Mouse (Mus musculus) heart, adult 8-10 months (tissue): ENCODE results near the gene Tctn1. TPM values are rescaled to one million over a fixed set of nuclear protein-coding genes. Genes with fewer than 3 reads are reported as not detected.

ENCODE experiments used
- DNase-seq: peaks from one replicate; pipeline ENCODE4 v3.0.0; 2022; ENCODE audit warnings: low spot score
- total RNA-seq, 4 experiments: library from RNA; stranded (reverse); gene quantifications; 2 replicates each; pipeline ENCODE4 v1.2.4; 2022

Gene Tctn1
- 1 to 10 TPM; 3.5 to 5.1 (median 3.8) TPM for total RNA-seq

DNA sequence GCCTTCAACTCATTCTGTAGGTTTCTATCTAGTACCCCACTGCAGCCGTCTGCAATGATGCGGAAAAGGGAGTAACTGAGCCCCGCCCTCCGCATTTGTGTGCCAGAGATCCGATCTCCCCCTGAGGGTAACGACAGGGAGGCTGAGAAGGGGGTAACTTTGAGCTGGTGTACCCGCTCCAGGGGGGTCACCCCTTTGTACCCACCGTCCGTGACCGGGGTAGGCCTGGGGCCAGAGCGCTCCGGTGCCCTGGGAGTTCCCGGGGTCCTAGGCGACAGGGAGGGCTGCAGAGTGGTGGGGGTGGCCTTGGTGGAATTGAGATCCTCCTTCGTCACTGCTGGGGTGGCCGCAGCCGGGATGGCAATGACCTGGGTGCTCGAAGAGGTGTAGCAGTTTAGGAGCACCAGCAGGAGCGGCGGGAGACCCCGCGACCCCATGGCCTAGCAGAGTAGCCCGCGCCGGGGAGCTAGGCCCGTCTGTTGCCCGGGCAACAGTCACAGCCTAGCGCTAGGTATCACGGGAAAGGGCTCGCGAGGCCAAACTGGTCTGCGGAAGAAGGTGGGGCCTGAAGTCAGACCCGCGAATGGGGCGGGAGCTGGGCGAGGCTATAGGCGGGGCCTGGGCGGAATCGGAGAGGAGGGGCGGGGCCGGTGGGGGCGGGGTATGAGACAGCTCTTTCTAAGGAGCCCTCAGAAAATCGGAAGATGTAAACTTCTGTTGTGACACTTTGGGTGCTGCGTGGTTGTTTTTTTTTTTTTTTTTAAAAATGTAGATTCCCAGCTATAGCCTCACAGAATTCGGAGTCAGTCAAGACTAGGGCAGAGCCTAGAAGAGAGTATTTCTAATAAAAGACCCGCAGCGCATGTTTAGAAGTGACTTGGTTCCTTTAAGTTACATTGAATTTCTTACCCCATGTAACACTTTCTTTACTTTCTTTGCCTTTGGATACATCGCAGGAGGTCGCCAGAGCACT, at the start of gene Tctn1:
Tctn1 (minus strand) TSS at position 528 of the 973 bp plus-strand sequence.
- peak; percentile 85 for DNase-seq

DNA sequence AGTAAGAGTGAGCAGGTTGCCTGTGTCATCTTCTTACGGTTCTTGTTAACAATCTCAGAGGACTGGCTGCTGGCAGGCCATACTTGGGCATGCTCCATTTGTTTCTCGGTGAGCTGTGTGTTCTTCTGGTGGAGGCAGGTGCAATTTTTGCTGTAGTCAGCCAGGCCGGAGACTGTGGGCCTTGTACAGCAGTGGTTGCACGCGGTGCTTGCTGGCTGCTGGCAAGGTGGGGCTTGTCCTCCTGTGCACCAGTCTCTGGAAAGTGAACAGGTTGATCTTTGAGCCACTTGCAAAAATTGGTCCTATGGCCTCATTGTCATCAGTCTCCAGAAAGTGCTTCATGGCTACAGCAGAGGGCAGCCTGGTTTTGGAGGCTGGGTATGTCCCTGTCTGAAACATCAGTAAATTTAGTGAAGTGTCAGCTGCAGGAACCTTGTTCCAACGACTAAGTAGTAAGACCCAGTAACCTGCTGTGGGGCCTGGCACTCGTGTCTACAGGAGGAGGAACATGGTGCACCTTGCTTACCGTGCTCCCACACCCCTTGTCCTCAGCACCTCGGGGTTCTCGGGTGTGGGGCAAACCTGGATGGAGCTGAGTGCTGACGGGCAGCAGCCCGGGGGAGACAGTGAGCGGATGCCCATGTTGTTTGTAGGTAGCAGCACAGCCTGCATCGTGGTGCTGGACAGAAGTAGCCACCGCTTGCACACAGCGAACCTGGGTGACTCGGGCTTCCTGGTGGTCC, 48.9 kb upstream of the Tctn1 start:
- no peak for DNase-seq

DNA sequence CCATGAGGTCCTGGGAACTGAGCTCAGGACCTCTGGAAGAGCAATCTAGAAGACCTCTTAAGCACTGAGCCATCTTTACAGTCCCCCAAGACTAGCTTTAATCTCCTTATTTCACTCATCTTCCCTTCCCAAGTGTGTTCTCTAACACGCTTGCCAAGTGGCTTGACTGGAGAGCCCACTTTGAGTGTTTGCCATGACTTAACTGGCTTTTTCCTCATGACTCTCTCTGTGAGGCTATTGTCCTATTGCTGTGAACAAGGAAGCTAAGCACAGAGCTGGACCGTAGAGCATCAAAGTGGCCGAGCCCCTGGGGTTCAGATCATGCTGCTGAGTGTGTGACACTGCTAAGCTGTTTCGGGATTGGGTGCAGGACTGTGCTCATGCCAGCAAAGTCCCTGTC, 48.1 kb upstream of the Tctn1 start:
- DNase-seq, result no peak

DNA sequence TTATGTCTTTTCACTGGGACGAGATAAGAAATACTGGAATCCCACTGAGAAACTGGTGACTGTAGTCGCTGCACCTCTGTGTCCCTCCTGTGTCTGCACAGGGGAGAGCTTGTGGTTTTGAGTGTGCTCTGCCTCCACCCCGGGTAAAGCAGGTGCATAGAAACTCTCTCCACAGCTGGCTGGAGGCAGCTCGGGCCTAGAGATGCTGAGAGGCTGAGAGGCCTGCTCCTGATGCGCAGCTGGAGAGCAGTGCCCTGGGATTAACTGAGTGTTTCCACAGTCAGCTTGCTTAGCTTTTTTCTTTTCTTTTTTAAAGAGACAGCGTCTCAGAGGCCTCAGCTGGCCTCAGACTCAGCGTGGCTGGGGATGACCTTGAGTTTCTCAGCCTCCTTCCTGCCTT, 47.4 kb upstream of the Tctn1 start:
- DNase-seq, result no peak

DNA sequence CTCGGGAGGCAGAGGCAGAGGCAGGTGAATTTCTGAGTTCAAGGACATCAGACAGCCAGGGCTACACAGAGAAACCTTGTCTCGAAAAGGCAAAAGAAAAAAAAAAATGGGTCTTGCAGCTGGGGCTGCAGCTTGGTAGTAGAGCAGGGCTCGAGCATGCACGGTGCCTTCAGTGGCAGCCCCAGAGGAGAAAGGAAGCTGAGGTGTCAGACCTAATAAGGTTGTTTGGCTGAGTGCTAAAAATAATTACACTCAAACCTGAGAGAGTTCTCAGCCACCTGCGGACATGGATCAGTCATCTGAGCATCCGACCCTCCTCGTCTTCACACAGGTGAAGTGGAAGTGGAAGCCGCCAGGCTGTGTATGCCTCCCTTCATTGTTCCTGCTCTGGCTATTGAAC, 46.4 kb upstream of the Tctn1 start:
- no peak for DNase-seq

DNA sequence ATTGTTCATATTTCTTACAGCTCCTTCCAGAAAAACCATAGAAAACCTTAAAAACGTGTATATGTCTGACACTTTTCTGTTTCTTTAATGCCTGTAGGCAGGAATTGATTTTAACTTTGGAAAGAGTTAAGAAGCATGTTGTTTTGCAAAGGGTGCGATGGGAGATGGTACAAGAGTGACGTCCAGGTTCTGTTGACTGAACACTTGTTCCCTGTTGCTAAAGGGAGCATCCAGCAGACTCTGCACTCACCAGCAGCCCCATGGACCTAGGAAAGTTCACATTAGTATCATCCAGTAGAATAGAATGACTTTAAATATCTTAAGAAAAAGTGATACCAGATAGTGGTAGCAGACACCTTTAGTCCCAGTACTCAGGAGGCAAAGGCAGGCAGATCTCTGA, 42.3 kb upstream of the Tctn1 start:
- DNase-seq, result no peak

DNA sequence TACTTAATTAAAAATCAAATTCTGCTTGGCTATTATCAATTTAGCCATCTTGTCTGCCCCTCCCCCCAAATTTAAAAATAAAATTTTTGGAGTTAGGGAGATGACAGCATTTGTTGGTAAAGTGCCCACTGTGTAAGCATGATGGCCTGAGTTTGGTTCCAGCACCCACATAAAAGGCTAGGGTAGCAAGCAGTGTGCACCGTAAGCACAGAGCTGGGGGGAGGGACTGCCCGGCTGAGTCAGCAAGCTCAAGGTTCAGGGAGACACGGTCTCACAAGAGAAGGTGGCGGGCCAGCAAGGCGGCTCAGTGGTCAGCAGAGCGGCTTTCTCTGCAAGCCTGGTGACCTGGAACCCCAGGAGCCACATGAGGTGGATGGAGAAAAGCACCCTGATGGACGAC, 41.2 kb upstream of the Tctn1 start:
- DNase-seq, result no peak

DNA sequence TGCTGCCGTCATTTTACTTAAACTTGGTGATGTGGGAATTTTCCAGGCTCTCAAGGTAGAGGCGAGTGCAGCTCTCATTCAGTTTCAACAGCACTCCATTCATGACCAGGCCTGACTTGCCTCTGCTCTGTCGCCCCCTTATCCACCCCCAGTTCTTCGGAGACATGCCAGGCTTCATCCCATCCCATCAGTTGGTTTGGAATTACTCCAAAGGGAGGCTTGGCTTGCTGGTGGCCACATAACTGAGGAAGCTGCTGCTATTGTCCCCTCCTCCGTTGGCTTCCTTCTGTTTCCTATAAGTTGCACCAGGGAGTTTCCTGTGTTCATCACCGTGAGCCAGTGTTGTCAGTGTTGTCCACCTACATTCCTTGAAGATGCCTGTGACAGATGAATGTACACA, 40.3 kb upstream of the Tctn1 start:
- DNase-seq, result no peak

DNA sequence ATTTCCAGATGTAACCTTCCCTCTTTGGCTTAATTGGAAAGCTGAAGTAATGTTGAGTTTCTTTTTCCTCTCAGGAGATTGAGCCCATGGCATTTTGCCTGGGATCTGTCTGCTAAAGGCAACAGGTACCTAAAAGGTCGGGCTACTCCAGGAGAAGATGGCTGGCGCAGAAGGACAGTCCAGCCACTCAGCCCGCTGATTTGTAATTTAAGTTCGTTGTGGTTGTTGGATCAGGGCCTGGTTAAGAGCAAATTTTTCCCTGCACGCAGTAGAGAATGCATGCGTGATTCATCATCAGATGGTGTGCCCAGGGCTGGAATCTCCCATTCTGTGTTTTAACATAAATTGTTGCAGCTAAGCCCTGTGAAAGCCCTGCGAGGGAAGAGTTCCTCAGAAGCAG, 39.7 kb upstream of the Tctn1 start:
- DNase-seq, result no peak

DNA sequence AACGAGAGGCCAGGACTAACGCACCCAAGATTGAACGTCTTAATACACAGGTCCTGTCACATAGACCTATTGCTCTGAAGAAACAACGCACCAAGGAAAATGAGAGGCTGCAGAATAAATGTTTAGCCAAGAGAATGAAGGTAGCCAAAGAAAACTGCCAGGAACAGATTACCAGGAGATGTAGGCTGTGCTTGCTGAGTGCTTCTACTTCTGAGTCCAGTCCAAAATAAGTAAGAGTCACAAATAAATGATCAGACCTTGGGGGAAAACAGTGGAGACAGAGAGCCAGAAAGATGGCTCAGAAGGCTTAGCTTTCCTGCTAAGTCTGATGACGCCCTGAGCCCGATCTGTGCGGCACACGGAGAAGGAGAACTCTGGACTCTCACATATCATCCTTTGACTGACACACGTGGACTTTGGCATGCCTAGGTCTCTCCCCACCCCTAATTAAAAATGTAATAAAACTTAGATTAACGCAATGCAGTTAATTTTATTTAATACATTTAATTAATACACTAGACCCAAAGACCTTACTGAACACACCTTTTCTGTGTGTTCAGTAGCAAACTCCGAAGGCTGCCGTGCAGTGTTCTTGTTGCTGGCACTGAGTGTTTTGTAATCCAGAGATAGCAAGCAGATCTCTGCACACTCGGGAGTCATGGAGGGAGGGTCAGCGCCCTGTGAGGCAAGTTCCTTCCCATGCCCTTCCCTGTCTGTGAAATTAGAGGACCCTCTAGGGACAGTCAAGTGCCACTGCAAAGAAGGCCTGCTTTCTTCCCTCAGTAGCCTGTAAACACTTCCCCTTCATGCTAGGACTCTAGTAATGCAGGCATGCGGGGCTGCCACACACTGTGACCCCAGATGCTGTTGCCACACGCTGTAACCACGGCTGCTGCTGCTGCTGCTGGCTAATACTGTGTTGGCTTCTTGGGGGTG, 38.8 kb upstream of the Tctn1 start:
- DNase-seq, result no peak

DNA sequence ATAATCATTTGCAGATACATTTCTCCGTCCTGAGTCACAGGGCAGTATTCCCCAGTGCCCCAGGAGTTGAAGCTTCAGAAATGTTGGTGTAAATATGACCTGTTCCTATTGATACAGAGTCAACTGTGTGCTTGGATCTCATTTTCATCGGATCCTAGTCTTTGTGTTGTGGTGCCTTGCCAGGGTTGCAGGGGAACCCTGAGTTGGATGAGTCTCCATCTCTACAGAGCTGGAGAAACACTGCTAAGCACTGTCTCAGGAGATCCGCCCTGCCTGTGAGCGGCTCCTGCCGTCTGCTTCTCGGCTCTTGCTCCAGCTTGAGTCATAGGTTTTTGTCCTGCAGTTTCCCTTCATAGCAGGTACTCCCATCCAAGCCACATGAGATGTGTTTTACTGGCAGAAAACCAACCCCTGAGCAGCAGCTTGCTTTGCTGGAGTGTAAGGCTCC, 35.8 kb upstream of the Tctn1 start:
- DNase-seq, result no peak

DNA sequence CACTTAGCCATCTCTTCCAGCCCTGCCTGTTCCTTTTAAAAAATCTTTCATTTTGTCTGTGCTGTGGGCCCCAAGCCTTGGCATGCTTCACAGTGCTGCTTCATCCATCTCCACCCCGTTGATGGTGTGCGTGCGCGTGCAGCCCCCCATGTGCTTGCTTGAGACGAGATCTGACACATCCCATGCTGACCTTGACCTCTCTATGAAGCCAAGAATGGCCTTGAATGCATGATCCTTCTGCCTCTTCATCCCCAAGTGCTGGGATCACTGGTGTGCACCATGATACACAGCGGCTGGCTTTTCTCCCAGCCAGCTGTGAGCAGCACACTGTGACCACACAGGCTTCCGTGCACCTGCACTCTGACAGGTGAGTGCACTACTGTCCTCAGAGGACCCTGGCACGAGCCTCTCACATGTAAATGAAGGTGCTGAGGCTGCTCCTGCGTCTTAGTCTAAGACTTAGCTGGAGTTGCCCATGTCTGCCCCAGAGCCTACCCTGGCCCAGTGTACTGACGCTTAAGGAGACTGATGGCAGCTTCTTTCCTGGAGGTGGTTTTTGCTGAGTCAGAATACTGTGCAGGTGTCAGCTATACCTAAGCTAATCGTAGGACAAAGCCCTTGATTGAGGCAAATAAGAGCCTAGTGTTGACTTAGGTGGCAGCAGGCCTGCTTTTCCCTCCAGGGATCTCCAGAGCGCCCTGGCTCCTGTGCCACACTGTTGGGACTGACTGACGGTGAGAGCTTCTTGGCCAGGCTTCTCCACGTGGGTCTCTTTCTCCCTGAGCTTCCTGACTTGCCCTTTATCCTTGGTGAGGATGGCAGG, 31.1 kb upstream of the Tctn1 start:
- DNase-seq, result no peak

DNA sequence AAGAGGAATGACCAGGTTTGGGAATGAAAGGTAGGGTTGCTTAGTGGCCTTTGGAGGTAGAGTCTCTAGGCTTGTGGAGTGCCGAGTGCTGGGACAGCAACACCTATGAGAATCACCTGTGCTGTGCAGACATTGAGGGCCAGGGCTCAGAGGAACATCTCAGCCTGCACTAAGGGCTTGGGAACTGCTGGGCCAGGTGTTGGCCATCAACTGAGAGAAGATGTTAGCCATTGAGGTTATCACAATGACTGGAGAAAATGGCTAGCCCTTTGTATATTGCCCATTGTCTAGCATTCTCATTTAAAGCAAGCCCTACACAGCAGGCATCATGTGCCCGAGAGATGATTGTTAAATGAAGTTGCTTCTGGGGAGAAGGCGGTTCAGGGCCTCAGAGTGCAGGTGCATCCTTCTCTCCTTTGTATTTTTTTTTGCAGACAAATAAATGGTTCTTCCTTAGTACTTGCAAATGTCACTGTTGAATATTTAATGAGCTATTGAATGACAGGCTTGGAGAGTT, 30.0 kb upstream of the Tctn1 start:
- no peak for DNase-seq

DNA sequence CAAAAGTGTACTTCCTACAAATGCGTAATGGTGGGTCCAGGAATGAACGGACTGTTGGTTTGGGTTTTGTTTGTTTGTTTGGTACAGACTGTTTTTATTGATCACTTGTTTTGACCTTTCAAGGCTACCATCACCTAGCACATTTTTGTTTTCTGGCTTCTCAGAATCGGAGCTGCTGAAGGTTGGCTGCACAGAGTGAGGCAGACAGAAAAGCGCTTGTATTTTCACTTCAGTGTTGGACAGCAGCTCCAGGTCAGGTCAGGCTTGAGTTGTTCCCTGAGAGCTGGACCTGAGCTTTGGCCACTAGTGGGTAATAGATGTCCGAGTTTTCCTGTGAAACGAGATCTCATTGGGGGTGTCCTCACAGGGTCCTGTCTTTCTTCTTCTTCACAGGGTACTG, 28.9 kb upstream of the Tctn1 start:
- no peak for DNase-seq

DNA sequence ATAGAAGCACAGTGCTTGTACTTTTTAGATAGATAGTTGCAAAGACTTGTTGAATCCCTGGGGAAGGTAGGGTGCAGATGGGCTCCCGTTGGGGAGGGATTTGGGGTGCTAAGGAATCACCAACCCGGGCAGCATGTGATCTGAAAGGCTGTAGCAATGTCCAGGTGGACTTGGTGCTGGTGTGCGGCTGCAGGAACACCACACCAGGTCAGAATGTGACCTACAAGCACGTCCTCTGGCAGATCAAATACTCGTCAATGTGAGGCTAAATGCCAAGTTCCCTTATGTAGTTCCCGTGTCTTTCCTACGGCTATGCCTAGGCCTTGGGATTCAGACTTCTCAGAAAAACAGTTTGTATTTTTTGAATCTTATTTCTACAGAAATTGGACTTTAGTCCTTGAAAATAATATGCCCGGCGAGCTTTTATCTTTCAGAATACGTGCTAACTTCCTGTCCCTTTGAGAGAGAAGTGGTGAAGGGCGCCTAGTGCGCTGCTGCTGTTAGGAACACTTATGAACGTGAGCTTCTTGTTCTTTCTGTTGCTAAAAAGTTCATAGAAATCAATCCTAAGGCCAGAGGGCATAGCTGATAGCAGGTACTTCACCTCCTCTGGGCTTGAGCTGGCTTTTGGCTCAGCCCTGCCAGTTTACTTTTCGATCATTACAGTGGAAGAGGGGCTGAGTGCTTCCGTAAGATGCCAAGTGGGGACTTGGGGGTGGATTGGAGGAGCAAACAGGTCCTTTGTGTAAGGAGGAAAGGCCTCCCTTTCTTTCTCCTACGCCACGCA, 27.5 kb upstream of the Tctn1 start:
- DNase-seq, result no peak

DNA sequence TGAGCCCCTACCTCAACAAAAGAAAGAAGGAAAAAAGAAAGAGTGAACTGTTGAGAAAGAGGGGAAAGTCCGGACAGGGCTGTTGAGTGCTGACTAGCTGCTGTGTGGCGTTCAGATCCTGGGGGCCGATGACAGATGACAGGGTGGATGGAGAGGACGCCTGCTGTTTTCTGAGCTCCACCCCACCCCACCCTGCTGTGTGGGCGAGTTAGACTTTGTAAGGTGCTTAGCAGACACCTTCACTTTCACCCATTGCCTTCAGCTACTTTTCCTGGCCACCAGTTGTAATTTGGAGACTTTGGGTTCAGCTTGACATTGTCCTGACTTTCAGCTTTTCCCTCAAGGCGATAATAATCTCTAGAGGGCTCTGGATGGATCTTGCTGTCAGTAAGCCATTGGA, 26.9 kb upstream of the Tctn1 start:
- no peak for DNase-seq

DNA sequence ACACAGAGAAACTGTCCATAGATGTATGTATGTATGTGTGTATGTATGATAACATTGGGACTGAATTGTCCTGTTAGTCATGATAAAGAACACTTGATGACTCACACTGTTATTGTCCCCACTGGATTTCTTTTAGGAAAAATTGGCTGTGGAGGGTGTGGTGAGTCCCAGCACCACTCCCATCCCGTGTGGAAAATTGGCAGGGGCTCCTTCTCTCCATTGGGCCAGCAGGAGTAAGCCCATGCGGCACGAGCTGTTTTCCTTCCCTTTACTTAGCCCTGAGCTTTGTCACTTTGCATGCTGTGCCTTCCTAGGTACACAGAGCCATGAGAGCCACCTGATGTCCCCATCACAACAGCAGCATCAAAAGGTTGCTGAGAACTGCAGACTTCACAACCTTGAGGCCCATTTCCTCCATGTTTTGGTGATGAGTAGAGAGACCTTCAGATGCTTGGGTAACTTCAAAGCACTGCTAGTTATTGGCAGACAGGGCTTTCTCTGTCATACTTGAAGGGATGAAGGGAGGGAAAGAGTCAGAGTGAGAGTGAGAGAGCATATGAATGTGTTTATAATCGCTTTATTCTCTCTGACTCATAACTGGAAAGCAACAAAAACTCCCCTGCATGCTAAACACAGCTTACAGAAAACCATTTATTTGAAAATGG, 24.0 kb upstream of the Tctn1 start:
- DNase-seq, result no peak

DNA sequence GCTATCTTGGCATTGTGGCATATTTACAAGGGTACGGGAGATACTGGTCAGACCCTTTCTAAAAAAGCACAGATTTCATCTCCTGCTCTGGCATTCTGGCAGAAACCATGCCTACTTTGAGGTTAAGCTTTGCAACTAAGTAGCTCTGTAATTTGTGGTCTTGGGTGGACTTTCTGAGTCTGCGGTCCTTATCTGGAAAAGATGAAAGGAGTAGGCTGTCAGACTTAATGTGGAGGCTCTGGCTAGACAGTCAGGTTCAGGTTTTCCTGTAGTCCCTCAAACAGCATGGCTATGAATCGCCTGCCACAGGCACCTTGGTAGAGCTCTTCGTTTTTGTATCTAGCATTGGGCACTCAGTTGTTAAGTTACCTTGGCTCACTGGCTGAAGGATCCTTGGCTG, 22.8 kb upstream of the Tctn1 start:
- no peak for DNase-seq

DNA sequence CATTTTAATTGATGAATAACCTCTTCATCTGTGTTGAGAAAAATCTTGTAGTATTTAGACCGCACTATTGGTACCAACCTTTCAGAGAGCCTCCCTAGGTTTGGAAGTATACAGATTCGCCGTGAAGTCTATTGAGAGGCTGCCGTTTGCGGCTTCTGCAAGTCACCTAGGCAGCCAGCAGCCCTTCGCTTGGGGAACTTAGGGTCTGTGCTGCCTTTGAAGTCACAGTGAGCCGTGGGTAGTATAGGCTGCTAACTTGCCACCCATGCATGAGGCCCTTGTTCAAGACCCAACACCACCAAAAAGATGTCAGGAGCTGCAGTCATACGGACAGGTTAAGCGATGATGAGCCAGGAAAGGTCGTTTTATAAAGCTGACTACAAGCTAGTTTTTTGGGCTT, 21.9 kb upstream of the Tctn1 start:
- DNase-seq, result no peak
